In genomic region chr2:85560226-85560625, GRCm38 (mm10) we compare ENCODE assay signal across 28 mouse cellular contexts. TPM values are rescaled to one million over a fixed set of nuclear protein-coding genes. Genes with fewer than 3 reads are reported as not detected.
A peak's percentile ranks its signal among the peaks of the same experiment; 100 is the strongest.
DNase-seq lines count a peak whose midpoint lies in the region.
"Had no signal": no experiment of that assay in that cellular context is flagged by ENCODE, and none has a peak within 500 bp of the region (broad histone marks: within the 10 kb centered on the region; RNA-seq: fewer than 3 reads in every experiment).

No protein-coding gene starts in this region.

- peak; percentile 7 for DNase-seq in adrenal gland, adult 2 months
- DNase-seq in adrenal gland, adult 8-10 months = no peak
- DNase-seq in left cerebral cortex, postnatal 14 days (ENCODE audit: low spot score in 2 of 2) = peak; percentile 2 to 3
- no peak for DNase-seq in left cerebral cortex, adult 9 months (ENCODE audit: low spot score in 2 of 2)
- DNase-seq in right cerebral cortex, postnatal 10 days (ENCODE audit: low spot score in 2 of 2) = peak; percentile 21 to 24
- DNase-seq in right cerebral cortex, postnatal 25 days = no peak
- DNase-seq in large intestine, adult 2 months (ENCODE audit: low read depth, low spot score) = peak; percentile 54
- DNase-seq in frontal cortex, postnatal 36 days (ENCODE audit: low spot score in 2 of 2) = no peak
- DNase-seq: adrenal gland, postnatal 10 days; cerebellum, adult 11 months; cerebellum, adult 8-10 months; cerebellum, postnatal 14 days; embryo, embryonic 11 days; gastrocnemius, postnatal 36 days; heart, postnatal 10 days; heart, postnatal 4 days had no signal

- intact Hi-C loops in left cerebral cortex, postnatal 14 days (cut with DNase I) = loop anchor here (2.0 kb wide), 1 partner anchor 313 kb away; no protein-coding TSS in a partner anchor

- 7% methylated on average over 4 of the region's 4 CpGs for WGBS in large intestine, adult 2 months

RNA-seq across cellular contexts. Expression of gene Olfr996, which starts 18.8 kb away (rescaled TPM):
- total RNA-seq in adrenal gland, adult 2 months (2021) = not detected
- 0.13 and 0.16 TPM in 2 replicates for polyA plus RNA-seq in adrenal gland, adult 2 months (2012; rRNA removed)
- total RNA-seq in adrenal gland, adult 8-10 months (2022) = not detected
- not detected for total RNA-seq in left cerebral cortex, postnatal 14 days (2021)
- polyA plus RNA-seq in large intestine, adult 2 months (2012; rRNA removed) = not detected in 2 replicates
- total RNA-seq: adrenal gland, postnatal 4 days; common myeloid progenitor, adult 5-6 weeks; gastrocnemius, adult 8-10 months; gastrocnemius, postnatal 36 days; heart, adult 18-20 months; heart, postnatal 10 days; heart, postnatal 4 days had no signal
- polyA plus RNA-seq: brain, embryonic 14.5 days; C2C12; embryonic facial prominence, embryonic 12.5 days; forebrain, embryonic 12.5 days; forebrain, embryonic 16.5 days; heart, embryonic 10.5 days; heart, embryonic 14.5 days; hindbrain, embryonic 12.5 days had no signal

RNA-seq across cellular contexts. Expression of gene Olfr998, which starts 28.5 kb away (rescaled TPM):
- total RNA-seq in adrenal gland, adult 2 months (2021) = not detected
- not detected in 2 replicates for polyA plus RNA-seq in adrenal gland, adult 2 months (2012; rRNA removed)
- total RNA-seq in adrenal gland, adult 8-10 months (2022) = not detected
- not detected for total RNA-seq in left cerebral cortex, postnatal 14 days (2021)
- polyA plus RNA-seq in large intestine, adult 2 months (2012; rRNA removed) = not detected in 2 replicates
- total RNA-seq: adrenal gland, postnatal 10 days; adrenal gland, postnatal 4 days; common myeloid progenitor, adult 5-6 weeks; gastrocnemius, adult 8-10 months; gastrocnemius, postnatal 36 days; heart, adult 18-20 months; heart, postnatal 10 days; heart, postnatal 4 days had no signal
- polyA plus RNA-seq: brain, embryonic 14.5 days; C2C12; embryonic facial prominence, embryonic 12.5 days; forebrain, embryonic 12.5 days; forebrain, embryonic 16.5 days; heart, embryonic 10.5 days; heart, embryonic 14.5 days; hindbrain, embryonic 12.5 days had no signal

RNA-seq across cellular contexts. Expression of gene 4833423E24Rik, which starts 41.4 kb away (rescaled TPM):
- under 1 TPM; 0.38 to 0.49 TPM for total RNA-seq in adrenal gland, adult 2 months (2021)
- polyA plus RNA-seq in adrenal gland, adult 2 months (2012; rRNA removed) = not detected in 2 replicates
- total RNA-seq in adrenal gland, adult 8-10 months (2022) = under 1 TPM; 0.26 to 0.66 (median 0.48) TPM
- total RNA-seq in left cerebral cortex, postnatal 14 days (2021) = under 1 TPM in 1 of 2 experiments, not detected in 1; 0.19 TPM
- polyA plus RNA-seq in large intestine, adult 2 months (2012; rRNA removed) = not detected in 2 replicates
- total RNA-seq: common myeloid progenitor, adult 5-6 weeks; gastrocnemius, adult 8-10 months; gastrocnemius, postnatal 36 days; heart, postnatal 10 days; heart, postnatal 4 days had no signal
- polyA plus RNA-seq: C2C12; forebrain, embryonic 12.5 days; heart, embryonic 10.5 days; heart, embryonic 14.5 days had no signal

RNA-seq across cellular contexts. Expression of gene Olfr1000, which starts 51.5 kb away (rescaled TPM):
- not detected for total RNA-seq in adrenal gland, adult 2 months (2021)
- not detected in 2 replicates for polyA plus RNA-seq in adrenal gland, adult 2 months (2012; rRNA removed)
- total RNA-seq in adrenal gland, adult 8-10 months (2022) = not detected
- not detected for total RNA-seq in left cerebral cortex, postnatal 14 days (2021)
- polyA plus RNA-seq in large intestine, adult 2 months (2012; rRNA removed) = not detected in 2 replicates
- total RNA-seq: adrenal gland, postnatal 10 days; adrenal gland, postnatal 4 days; common myeloid progenitor, adult 5-6 weeks; gastrocnemius, adult 8-10 months; gastrocnemius, postnatal 36 days; heart, adult 18-20 months; heart, postnatal 10 days; heart, postnatal 4 days had no signal
- polyA plus RNA-seq: brain, embryonic 14.5 days; C2C12; embryonic facial prominence, embryonic 12.5 days; forebrain, embryonic 12.5 days; forebrain, embryonic 16.5 days; heart, embryonic 10.5 days; heart, embryonic 14.5 days; hindbrain, embryonic 12.5 days had no signal

Comparison
In these comparisons a context has a peak if more than half of its experiments do, and no peak if none do; other contexts are left out.
1. DNase-seq: peak in adrenal gland, adult 2 months (single experiment), left cerebral cortex, postnatal 14 days (2 of 2), right cerebral cortex, postnatal 10 days (2 of 2) and large intestine, adult 2 months (single experiment); none in adrenal gland, adult 8-10 months (single experiment), left cerebral cortex, adult 9 months (0 of 2), right cerebral cortex, postnatal 25 days (single experiment) and frontal cortex, postnatal 36 days (0 of 2).